Mouse (Mus musculus): ENCODE measurements around the gene Rpl5.
"Not testable (repeated sequence)": the region's sequence is repeated elsewhere in the genome, so short reads cannot be mapped to it uniquely, and the experiment has no call there.

Gene Rpl5

DNA sequence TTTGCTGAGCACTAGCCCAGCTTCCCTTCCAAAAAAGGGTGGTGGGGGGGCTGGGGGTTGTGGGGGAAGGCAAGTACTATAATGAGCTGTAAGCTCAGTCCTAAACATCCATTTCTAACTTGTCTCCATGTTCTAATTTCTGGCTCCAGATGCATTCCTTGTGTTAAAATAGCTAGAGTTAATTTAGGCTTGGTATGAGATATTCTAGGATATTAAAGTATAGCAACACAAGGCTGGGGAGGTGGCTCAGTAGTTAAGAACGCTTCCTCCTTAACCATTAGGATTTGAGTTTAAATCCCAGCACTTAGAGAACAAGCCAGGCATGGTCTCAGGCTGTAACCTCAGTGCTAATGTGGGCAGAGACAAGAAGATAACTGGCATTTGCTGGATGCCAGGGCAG, 4.0 kb upstream of the Rpl5 start:
- no peak for DNase-seq (ENCODE audit: inconsistent ontology term)

DNA sequence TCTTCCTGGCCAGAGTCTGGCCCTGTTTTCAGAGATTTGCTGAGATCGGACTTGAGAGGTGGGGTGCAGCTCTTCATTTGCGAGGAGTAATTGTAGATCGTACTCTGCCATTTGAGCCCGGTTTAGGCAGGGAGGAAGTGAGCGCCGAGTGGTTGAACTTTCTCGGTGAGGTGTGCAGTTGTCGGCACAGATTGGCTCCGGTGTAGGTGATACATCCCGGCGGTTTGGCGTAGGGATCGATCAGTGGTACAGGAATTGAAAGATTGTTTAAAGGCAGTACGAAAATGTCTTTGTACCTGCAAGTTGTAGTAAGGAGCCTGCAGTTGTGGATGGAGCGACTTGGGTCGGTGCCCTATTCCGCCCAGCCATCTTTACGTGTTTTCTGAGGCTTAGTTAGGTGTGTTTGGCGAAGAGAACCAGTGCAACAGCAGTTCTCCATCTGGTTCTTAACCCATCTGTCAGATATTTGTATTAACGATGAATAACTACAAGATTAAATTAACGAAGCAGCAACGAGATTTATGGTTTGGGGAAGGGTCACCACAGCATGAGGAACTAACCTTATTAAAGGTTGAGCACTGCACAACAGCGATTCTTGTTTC, 813 bp downstream of the Rpl5 start:
- no peak for DNase-seq (ENCODE audit: inconsistent ontology term)

DNA sequence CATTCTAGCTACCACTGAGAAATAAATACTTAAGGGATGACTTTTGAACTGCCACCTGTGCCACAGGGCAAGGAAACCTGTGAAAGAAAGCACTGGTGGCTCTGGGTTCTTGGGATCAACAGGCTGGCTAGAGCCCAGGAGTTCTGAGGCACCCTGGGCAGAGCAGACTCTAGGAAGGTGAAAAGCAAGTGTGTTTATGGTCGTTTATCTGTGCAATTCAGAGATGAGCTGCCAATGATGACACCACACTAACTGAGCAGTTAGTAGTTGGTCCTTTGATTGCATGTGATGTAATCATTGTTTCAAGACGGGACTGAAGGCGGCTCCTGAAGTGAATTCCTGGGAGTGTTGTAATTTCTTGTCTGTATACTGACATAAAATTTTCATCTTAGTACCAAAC, 4.0 kb downstream of the Rpl5 start:
- no peak for DNase-seq (ENCODE audit: inconsistent ontology term)

DNA sequence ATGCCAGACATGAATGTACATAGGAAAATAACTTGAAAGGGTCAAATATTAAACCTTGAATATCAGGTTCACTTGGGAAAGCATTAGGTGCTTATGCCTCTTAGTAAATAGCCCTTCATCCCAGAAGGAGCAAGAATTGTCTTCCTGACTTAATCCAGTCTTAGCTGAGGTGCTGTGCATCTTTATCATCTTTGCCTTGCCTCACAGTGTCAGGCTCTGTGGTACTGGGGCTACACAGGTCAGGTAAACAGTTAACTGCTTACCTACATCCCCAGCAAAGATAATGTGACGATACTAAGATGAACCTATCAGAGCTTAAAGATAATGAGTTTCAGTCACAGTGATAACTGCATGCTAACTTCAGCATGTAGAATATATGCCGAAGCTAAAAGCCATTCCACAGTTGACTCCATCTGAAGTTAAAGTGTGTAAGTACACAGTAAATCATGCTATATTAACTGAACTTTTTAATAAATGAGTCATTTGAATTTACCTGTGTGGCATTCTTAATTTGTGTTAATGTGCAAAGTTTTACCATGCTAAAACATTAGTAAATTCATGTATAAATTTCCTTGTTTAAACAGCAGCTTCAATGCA, 8.3 kb downstream of the Rpl5 start:
- no peak for DNase-seq (ENCODE audit: inconsistent ontology term)

DNA sequence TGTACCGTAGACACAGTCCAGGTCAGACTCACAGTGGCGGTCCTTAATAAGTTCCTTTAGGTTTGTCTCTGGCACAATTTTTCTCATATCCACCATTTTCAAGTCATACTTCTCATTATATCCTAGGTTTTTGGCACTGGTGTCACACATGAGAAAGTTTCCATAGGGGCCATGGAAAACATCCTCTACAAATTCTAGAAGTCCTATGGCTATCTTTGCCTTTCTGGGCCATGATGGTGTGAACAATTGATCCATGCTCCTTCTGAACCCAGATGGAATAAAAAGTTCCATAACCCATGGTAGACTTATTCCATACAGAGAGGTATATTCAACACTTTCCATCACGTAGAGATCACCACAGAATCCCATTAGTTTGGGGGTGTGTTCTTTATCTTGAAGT, 9.4 kb downstream of the Rpl5 start:
- DNase-seq (ENCODE audit: inconsistent ontology term), result no peak

DNA sequence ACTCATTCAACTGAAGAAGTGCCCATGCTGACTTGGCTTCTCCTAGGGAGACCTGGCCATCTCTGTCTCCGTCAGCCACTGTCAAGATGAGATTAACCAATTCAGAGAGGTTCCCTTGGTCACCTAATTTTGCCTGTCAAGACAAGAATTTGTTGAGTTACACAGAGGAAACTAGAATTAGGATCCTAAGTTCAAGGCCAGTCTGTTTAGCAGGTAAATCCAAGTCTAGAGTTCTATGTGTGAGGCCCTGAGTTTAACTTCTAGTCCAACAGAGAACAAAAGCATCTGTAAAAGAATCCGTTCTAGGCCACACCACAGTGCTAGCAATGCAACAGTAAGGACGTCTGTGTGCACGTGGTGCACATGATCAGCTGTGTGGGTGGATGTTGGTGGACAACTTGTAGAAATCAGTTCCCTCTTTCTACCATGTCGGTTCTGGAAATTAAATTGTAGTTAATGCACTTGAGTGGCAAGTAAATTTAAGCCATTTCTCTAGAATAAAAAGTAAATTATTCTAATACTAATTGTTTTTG, 9.8 kb downstream of the Rpl5 start:
- DNase-seq (ENCODE audit: inconsistent ontology term), result no peak

DNA sequence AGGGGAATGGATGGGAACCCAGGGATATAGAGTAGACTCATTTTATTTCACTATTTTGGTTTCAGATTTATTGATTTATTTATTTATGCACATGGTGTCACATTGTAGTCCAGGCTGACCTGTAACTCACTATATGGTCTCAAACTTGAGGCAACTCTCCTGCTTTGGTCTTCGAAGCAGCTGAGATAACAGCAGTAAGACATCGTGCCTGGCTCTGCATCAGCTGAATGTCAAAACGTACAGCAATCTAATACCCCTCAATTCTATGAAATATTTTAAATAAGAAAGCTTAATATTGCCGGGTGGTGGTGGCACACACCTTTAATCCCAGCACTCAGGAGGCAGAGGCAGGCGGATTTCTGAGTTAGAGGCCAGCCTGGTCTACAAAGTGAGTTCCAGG, 10.7 kb downstream of the Rpl5 start:
- DNase-seq (ENCODE audit: inconsistent ontology term), result no peak

DNA sequence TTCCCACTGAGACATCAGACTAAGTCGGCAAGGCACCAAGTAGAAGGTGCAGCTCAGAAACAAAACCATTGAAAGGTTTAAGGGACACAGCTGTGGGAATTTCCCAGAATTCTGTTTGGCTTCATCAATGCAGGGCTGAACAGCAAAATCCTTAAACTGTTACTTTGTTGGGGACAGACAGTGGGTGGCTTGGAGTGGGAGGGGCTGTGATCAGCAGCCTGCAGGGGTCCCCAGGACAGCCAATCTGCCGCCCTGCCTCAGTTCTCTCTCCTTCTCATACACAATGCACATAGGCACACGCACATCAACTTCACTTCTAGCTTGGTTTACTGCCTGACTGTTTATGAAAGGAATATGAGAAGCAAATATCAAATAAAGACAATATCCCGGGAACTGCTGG, 15.0 kb downstream of the Rpl5 start:
- no peak for DNase-seq (ENCODE audit: inconsistent ontology term)

DNA sequence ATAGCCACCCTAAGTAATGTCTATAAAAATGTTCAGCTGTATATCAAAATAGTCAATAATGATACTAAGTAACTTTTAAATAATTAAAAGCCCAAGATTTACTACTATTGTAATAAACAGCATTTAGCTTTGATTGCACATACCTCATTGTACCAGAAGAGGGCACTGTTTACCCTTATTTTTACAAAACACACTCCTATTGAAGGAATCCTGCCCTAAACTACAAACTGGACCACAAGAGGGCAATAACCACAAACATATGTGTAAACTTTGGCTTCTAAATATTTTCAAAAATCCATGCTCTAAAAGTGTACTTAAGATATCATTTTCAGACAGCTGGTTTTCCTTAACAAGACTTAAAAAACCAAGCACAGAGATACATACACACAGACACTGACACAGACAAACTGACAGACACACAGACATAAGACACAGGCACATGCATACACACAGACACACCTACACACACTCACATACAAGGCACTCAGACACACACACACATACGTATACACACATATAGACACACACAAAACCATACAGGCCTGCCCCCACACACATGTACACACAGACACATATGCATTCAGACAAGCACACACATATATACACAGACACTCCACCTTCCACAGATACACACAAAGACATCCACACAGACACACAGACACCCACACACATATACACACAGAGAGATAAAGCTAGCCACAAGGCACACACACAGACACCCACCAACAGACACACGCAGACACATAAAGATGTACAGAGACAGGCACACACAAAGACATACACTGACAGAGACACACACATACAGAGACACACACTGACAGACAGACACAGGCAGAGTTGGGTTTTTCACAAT, 21.3 kb downstream of the Rpl5 start:
- DNase-seq (ENCODE audit: inconsistent ontology term), result peak; percentile 53

DNA sequence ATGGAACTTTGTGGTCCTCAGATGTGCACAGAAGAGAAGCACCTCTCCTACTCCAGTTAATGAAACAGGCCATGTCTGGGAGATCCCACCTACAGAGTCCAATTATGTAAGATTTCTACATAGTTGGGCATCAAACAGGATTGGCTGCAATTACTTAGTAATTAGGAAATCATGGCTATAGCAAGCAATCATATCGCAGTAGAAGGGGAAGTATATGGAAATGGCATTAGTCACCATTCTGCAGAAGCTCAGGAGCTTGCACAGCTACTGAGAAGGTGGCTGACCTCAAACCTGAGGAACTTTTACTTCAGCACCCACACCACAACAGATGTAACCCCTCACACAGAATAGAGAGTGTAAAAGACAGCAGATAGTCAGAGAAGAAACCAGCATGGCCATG, 22.5 kb downstream of the Rpl5 start:
- no peak for DNase-seq (ENCODE audit: inconsistent ontology term)

DNA sequence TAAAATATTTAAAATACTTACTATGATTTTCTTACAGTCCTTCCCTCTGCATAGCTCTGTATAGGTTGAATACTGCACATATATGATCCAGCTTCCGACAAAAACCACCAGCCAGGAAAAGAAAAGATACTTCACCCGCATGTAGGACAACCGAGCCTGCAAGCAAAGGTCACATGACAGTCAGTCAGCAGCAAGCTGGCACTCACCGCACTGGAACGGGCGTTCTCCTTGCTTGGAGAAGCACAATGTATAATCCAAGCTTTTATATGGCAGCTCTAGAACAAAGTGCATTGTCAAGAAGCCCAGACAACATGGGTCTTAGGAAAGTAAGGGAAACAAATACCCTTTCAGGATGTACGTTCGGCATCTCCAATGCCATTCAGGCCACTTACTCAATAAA, 24.3 kb downstream of the Rpl5 start:
- DNase-seq (ENCODE audit: inconsistent ontology term), result no peak

DNA sequence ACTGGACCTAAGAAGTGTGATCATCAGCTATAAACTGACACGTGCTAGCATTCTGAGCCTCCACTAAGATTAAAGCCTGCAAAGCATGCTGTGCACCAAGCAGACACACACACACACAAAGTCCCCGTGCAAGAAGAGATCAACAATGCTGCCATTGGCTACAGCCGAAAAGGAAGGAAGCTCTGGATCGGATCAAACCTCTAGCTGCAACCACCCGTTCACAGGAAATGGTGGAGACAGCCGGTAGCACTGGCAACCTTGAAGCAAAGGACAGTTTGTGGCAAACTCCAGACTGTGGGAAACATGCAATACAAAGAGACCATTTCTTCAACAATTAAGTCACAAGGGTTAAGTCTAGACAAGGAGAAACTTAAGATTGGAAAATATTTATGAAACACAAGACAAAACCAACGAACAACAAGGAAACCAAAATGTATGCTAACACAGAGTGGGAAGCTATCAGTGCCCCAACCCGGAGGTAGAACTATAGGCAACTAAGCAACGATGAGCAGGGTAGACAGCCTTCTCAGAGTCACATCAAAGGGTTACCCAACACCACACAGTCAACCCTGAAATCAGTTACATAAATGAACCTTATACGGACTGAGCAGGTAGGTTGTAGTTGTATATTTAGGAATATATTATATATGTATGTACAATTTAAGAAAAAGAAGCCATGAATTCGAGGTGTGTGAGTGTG, 26.4 kb downstream of the Rpl5 start:
- no peak for DNase-seq (ENCODE audit: inconsistent ontology term)

DNA sequence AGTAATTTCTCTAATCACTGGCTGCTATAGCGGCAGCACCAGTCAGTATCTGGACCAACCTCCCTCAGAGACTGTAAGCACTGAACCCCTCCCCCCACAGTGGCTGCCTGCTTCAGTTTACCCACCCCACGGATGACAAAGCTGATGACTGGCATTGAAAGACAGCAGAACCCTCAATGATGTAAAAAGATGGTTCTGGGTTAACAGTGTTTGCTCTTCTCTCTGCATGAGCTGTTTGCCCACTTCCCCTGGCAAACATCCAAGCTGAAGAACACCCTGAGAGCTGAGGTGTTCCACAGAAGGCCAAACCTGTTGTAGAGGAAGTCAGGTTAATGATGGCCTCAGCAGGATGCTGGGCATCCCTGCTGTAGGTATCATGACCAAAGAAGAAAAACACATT, 32.3 kb downstream of the Rpl5 start:
- DNase-seq (ENCODE audit: inconsistent ontology term), result no peak

DNA sequence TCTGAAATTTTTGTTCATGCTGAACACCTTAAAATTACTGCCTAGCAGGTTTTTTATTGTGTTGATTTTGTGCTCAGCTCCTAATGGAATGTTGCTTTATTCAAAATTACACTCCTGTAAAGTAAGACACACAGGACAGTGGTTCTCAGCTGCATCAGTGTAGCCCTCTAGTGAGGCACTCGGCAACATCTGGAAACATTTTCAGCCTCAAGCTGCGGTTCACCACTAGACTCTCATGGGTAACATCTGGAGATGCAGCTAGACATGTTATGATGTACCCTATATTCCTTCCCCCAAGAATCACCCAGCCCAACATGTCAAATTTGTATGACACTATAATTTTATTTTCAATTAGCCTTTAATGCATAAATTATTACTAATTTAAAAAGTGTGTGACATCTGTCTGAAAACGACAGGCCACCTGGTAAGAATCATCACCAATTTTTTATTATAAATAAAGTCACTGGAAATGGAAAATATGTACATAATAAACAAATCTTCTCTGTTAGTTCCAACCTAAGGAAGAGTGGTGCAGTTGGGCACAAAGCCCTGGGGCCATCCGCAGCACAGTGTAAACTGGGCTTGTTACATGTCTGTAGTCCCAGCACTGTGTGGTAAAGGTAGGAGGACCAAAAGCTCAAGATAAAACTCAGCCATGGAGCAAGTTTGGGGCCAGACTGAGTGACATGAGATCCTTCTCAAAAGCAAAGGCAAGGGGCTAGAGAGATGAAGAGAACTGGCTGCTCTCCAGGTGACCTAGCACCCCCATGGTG, 33.1 kb downstream of the Rpl5 start:
- no peak for DNase-seq (ENCODE audit: inconsistent ontology term)

DNA sequence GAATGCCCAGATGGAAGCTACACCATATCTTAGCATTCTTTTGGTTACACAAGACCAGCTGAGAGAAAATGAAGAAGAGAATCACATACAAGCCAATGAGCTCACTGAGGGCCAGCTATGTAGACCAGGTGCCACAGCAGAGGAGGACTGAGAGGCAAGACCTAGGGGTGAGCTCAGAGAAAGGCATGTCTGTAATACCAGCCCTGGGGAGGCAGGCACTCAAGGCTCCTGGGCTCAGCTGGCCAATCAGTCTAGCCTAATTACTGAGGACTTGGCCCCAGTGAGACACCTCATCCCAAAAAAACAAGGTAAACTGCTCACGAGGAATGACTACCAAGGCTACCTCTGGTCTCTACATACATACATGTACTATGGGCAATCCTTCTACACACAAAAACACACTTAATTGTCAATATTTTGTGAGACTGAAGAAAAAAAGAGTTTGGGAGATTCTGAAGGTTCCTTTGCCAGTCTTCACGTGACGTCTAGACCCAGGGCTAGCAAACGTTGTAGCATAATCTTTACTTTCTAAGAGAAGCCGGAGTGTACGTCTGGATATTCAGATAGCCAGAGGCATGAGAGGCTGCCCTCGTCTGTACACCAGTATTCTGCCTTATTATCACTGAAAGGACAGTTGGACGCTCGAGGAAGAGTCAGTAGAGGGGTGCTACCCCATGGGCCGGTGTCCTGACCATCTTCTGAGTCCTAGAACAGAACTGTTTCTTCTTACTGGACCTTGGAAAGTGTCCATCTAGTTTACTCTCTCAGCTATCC, 34.7 kb downstream of the Rpl5 start:
- no peak for DNase-seq (ENCODE audit: inconsistent ontology term)

DNA sequence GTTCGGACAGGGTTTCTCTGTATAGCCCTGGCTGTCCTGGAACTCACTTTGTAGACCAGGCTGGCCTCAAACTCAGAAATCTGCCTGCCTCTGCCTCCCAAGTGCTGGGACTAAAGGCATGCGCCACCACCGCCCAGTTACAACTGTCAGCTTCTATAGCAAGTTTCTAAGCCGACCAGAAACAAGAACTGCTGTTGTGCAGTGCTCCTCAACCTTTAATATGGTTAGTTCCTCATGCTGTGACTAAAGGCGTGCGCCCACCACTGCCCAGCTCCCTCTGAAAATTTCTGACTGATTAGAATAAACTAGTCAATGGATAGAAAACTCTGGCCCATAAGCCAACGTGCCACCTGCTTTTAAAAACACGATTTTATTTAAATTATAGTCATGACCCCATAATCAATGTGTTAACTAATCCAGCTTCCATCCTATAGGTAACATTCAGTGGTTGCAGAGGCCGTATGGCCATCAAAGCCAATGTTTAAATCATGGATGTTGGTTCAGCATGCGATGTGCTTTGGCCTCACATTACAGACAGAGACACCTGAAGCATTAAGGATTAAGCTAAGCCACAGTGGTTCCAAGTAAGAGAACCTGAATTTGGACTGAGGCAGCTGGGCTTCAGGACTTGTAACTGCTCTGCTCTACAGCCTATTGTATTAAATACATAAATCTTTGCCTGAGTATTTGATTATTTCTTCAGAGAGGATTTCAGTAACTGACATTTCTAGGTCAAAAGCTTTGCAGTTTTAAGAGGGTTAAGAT, 36.5 kb downstream of the Rpl5 start:
- DNase-seq (ENCODE audit: inconsistent ontology term), result no peak

DNA sequence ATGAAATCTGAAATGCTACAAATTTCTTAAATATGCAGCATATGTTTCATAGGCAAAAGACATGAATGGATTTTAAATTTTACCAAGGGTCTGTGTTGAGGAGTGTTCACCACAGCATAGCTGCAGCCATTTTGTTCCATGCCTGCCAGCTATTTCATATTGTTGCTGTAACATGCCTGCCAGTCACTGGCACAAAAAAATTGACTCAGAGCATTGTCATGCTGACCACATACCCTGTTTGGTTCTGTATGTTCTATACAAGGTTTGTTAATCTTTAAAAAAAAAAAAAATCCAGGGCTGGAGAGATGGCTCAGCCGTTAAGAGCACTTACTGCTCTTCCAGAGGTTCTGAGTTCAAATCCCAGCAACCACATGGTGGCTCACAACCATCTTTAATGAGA, 38.2 kb downstream of the Rpl5 start:
- DNase-seq (ENCODE audit: inconsistent ontology term), result not testable (repeated sequence)

DNA sequence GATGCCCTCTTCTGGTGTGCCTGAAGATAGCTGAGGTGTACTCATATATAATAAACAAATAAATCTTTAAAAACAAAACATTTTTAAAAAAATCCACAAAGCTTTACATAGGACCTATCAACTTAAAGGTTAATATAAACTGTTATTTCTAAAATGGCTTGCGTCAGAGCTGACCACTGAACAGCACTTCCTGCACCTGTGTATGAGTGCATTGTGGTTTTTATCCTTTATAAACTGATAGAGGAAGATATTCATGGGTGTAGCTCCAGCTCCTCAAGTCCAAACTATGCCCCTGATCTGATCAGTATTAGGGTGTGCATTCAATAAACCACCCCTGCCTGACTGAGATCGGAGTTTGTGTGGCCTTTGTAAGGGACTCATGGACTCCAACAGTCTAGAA, 38.6 kb downstream of the Rpl5 start:
- no peak for DNase-seq (ENCODE audit: inconsistent ontology term)

DNA sequence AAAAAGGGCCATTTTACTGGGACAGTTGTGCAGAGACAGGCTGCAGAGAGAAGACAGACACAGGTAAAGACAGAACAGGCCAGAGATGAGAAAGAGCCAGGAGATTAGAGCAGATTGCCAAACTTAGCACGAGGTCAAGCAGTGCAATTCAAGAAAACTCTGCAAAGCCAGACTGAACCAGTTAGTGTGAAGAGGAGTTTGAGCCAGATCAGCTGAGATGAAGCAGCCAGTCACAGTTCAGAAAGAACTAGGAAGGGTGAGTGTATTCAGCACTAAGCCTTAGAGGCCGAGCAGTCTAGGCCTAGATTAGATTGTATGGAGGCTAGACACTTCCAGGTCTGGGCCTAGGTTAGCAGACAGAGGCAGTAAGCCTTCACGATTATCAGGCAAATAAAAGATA, 39.4 kb downstream of the Rpl5 start:
- no peak for DNase-seq (ENCODE audit: inconsistent ontology term)

DNA sequence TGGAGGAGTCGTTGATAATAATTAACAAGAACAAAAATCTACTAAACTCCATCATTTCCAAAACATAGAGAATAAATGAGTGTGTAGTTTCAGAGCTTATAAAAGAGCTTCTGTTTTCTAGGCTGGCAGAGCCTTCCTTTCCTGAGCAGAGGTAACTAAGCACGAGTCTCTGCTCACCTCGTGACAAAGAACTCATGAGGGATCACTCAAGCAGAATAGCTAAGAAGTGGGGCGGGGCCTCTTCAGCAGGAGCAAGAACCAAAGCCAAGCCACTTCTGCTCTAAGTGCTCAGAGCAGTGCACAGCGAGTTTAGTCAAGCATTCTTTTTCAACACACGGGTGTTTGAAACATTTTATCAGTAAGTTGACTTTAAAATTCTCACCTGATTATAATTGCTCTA, 40.9 kb downstream of the Rpl5 start:
- DNase-seq (ENCODE audit: inconsistent ontology term), result no peak
